ENCODE assay signal across 7 mouse cellular contexts in genomic region chr17:46890116-46890815, GRCm38 (mm10). TPM values are rescaled to one million over a fixed set of nuclear protein-coding genes. Genes with fewer than 3 reads are reported as not detected.
DNase-seq lines count a peak whose midpoint lies in the region; ATAC-seq lines count a peak whose summit lies in the region.

Gene Tbcc (plus strand): TSS chr17:46890684.

- intact Hi-C loops in gastrocnemius, postnatal 36 days (cut with DNase I) = loop anchor here (5.0 kb wide), 1 partner anchor 38 kb away; no protein-coding TSS in a partner anchor
- intact Hi-C loops in left cerebral cortex, postnatal 25 days (cut with DNase I) = loop anchor here (1.0 to 5.0 kb wide), 3 partner anchors 33 to 107 kb away; partner anchors contain the start of gene Rpl7l1

- H3K9ac ChIP-seq in intestine, embryonic 15.5 days = peak within 1 kb of the TSS; percentile 87

- peak; percentile 97 for DNase-seq in adrenal gland, adult 2 months
- peak; percentile 98 for DNase-seq in embryo, embryonic 11.5 days (ENCODE audit: low read depth, low spot score)
- peak; percentile 91 to 94 for DNase-seq in gastrocnemius, postnatal 36 days
- DNase-seq in left cerebral cortex, postnatal 25 days (ENCODE audit: low spot score in 2 of 2) = peak; percentile 96 to 99
- DNase-seq in midbrain, embryonic 10.5 days (ENCODE audit: low spot score) = peak; percentile 99
- peak; percentile 96 for DNase-seq in right cerebral cortex, postnatal 4 days

- peak within 1 kb of the TSS; percentile 90 for H3K4me3 ChIP-seq in intestine, embryonic 15.5 days (replicated peaks)
- H3K4me3 ChIP-seq in midbrain, embryonic 10.5 days = peak within 1 kb of the TSS; percentile 71

- peak within 1 kb of the TSS; percentile 98 for H3K27ac ChIP-seq in intestine, embryonic 15.5 days
- H3K27ac ChIP-seq in midbrain, embryonic 10.5 days (replicated peaks) = peak within 1 kb of the TSS; percentile 94

- no peaks in the 10 kb centered on the region for H3K27me3 ChIP-seq in intestine, embryonic 15.5 days (replicated peaks)
- no peaks in the 10 kb centered on the region for H3K27me3 ChIP-seq in midbrain, embryonic 10.5 days (ENCODE audit: low read depth, poor library complexity, severe bottlenecking)

- WGBS in intestine, embryonic 15.5 days = 0% methylated on average over 40 of the region's 40 CpGs
- WGBS in midbrain, embryonic 10.5 days = under 1% methylated on average over 40 of the region's 40 CpGs

- peaks cover 26% of the 10 kb centered on the region for H3K4me1 ChIP-seq in intestine, embryonic 15.5 days (replicated peaks)
- H3K4me1 ChIP-seq in midbrain, embryonic 10.5 days = peaks cover 47% of the 10 kb centered on the region

- ATAC-seq in intestine, embryonic 15.5 days = peak; percentile 96

- no peaks in the 10 kb centered on the region for H3K36me3 ChIP-seq in intestine, embryonic 15.5 days
- H3K36me3 ChIP-seq in midbrain, embryonic 10.5 days = peaks cover 22% of the 10 kb centered on the region

- H3K9me3 ChIP-seq in intestine, embryonic 15.5 days = no peaks in the 10 kb centered on the region
- H3K9me3 ChIP-seq in midbrain, embryonic 10.5 days (replicated peaks) = no peaks in the 10 kb centered on the region

- peak within 1 kb of the TSS; percentile 91 for H3K4me2 ChIP-seq in intestine, embryonic 15.5 days (replicated peaks)

RNA-seq across cellular contexts. Expression of gene Tbcc, which starts in this region (rescaled TPM):
- 10 to 100 TPM; 13.1 to 23.8 TPM for total RNA-seq in adrenal gland, adult 2 months (2021)
- polyA plus RNA-seq in adrenal gland, adult 2 months (2012; rRNA removed) = 17.2 and 18.5 TPM in 2 replicates
- total RNA-seq in gastrocnemius, postnatal 36 days (2021) = 1 to 10 TPM; 7.4 to 8.5 TPM
- 48.2 and 48.6 TPM in 2 replicates for polyA plus RNA-seq in intestine, embryonic 15.5 days (2015; fragmentation: Nextera tagmentation; extraction: Ambion mirVana)
- total RNA-seq in left cerebral cortex, postnatal 25 days (2021) = 10 to 100 TPM; 32.4 to 36.7 TPM
- polyA plus RNA-seq in midbrain, embryonic 10.5 days (2016; fragmentation: Nextera tagmentation; extraction: Ambion mirVana) = 55.9 and 57.7 TPM in 2 replicates

Comparison
In these comparisons a context has a peak if more than half of its experiments do, and no peak if none do; other contexts are left out.
1. Peak in every context shown above with its lines: DNase-seq, ATAC-seq, H3K4me3 ChIP-seq and H3K27ac ChIP-seq.